Mouse (Mus musculus): ENCODE measurements around the gene Tmem87a.

Tmem87a gene

DNA sequence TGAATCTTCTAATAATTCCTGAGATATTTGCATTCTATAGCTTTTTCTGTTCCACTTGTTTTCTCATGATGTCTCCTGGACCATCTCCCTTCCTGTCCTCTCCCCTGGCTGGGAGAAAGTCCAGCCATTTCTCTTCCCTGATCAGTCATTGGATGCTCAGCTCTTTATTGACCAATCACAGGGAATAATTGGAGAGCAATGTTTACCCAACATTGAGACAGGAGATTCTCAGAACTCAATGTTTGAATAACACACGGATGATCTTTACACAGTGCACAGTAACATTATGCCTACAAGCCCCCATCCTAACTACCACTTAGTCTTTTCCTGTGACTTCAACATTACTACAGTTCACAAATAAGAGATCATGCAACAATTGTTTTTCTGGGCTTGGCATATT is 43.5 kb downstream of the Tmem87a start:
- DNase-seq (ENCODE audit: low spot score): no peak

DNA sequence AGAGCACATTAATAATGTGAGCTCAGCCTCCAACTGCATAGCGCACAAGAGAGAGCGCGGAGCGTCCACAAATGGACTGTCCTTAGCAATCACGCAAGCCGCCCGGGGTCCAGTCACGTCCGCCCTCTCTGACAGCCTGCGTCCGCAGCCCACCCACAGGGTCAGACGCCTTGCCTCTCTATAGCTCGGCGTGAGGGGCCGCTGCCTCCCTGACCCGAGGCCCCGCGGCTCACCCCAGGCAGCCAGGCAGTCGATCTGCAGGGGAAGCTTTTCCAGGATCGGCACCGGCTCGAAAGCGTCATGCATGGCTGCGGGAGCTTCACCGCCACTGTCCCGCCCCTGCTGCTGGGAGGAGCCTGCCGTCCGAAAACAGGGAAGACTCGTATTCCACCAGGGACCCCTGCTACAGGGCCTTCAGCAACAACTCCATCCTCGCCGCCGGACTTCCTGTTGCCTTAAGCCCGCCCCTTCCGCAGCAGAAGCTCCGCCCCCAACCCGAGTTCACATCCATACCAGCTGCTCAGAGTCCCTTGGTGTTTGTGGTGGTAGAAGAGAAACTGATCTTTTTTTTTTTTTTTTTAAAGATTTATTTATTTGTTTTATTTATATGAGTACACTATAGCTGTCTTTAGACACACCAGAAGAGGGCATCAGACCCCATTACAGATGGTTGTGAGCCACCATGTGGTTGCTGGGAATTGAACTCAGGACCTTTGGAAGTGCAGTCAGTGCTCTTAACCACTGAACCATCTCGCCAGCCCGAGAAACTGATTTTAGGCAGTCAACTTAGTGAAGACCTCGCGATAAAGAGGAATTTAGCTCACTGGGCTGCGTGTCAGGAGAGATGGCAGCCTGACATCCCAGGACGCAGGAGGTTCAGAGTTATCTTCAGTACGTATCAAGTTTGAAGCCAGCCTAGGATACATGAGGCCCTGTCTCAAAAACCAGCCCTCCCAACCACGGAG is 50.9 kb downstream of the Tmem87a start, which contains the start of gene Vps39:
Gene Vps39, minus strand, starts transcription at position 456 of the 965 bp plus-strand sequence.
- DNase-seq (ENCODE audit: low spot score): peak; percentile 76

GRCm38 (mm10) chr2:120351321-120351720 is 52.6 kb downstream of the Tmem87a start:
- DNase-seq (ENCODE audit: low spot score): no peak

- no peak for DNase-seq (ENCODE audit: low spot score)
Measured at GRCm38 (mm10) chr2:120348120-120348519, 55.8 kb downstream of the Tmem87a start.

DNA sequence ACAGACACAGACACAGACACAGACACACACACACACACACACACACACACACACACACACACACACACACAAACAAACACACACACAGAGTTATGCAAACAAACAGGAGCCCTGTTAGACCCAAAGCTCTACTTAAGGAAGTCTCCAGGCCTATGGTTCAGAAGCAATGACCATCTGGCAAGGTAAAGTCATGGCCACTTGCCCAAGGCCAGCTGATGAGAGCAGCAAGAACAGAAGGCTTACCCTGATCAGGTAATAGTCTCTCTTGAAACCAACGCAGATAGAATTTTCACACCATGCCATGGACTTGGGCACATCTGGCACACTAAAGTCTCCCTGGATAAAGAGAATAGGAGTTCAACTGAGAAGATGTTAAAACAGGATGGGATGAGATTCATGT is 62.2 kb downstream of the Tmem87a start:
- no peak for DNase-seq (ENCODE audit: low spot score)

DNA sequence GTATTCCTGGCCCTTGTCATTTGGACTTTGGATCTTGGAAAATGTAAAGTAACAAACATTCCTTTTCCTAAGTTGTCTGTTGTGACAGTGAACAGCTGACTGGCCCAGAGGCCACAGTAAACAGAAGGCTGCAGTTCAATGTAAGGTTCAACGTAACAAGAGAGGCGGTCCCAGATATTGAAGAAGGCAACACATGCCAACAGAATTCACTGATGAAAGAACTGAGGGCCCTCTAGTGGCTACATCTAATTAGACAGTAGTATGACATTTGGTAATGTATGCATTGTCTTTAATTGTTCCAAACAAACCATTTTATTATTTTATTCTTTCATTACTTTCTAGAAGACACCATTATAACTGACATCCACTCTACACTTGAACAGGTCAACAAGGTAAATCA is 66.0 kb downstream of the Tmem87a start:
- no peak for DNase-seq (ENCODE audit: low spot score)

DNA sequence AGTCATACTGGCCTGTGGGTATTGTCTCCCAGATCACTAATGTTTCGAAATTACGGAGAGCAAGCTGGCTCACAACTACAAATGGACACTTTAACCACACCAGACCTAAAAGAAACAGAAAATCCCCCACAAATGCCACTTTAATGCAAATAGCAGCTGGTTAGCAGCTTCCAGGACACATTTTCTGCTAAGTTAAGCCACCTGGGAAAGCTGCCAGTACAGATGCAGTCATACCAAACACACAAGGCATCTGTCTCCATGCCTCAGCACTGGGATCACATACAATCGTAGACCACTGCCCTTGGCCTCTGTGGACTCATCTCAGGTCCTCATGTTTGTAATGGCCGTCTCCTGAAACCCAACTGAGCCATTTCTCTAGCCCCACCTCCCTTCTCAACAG is 72.3 kb downstream of the Tmem87a start:
- no peak for DNase-seq (ENCODE audit: low spot score)

GRCm38 (mm10) chr2:120315077-120315476 is 88.8 kb downstream of the Tmem87a start:
- no peak for DNase-seq (ENCODE audit: low spot score)

DNA sequence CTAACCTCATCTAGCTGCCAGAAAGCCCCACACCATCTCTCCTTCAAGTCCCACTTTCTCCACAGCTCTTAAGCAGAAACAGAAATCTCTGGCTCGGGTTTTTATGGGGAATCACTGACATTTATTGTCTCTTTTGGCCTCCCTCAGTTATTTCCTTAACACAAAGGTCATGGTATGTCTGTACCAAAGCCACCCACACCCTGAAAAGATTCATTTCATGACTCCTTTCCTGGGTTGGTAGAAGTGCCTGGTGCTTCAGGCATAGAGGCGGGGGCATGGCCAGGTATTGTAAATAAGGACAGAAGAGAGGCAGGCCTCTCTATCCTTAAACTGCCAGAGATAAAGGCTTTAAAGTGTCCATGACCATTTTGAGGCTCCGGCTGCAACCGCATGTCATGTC is 89.4 kb downstream of the Tmem87a start:
- DNase-seq (ENCODE audit: low spot score): no peak

- no peak for DNase-seq (ENCODE audit: low spot score)
Measured at GRCm38 (mm10) chr2:120313976-120314375, 89.9 kb downstream of the Tmem87a start, which contains the start of gene Pla2g4f. Pla2g4f (minus strand) TSS chr2:120314165.

DNA sequence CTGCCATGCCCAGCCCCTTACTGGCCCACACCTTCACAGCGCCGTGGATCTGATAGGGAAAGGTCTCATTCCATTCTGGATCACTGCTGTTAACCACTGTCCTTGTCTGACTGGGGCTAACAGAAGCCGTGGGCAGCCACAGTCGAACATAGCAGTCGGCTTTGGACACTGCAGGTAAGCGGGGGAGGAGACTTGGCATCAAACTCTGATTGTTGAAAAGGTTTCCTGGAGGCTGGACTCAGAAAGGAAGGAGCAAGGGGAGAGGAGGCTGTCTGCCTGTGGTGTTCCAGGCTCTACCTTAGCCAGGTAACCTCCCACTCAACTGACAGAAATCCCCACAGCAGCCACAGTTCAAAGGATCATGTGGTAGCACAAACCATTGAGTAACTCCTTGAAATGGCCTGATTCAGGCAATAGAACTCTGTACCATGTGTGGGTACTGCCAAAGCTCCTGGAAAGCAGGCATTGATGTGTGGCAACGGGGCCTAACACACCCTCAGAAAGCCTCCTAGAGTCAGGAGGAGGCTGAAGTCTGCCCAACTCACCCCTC is 91.6 kb downstream of the Tmem87a start:
- no peak for DNase-seq (ENCODE audit: low spot score)
